Mouse (Mus musculus) liver, embryonic 15.5 days (tissue): ENCODE data around the gene Olfr11. TPM values are rescaled to one million over a fixed set of nuclear protein-coding genes. Genes with fewer than 3 reads are reported as not detected.

Experiments used
- ATAC-seq: fragments of 200-750 bp; cut with Nextera tagmentation; 2 replicates; pipeline ENCODE4 v1.8.0; 2017; ENCODE audit warnings: moderate number of reproducible peaks, mild to moderate bottlenecking, moderate library complexity; ENCODE audit not compliant: insufficient read depth
- H3K27ac ChIP-seq: fragments of 300-500 bp; sonication (generic); replicated peaks from 2 replicates; pipeline ENCODE4 v1.5.1; 2015; ENCODE audit warnings: mild to moderate bottlenecking, inconsistent platforms
- H3K27me3 ChIP-seq: fragments of 300-500 bp; sonication (generic); 2 replicates; pipeline ENCODE4 v1.6.1; 2015; ENCODE audit warnings: mild to moderate bottlenecking, inconsistent platforms
- H3K36me3 ChIP-seq: fragments of 300-500 bp; sonication (generic); replicated peaks from 2 replicates; pipeline ENCODE4 v1.6.1; 2015; ENCODE audit warnings: moderate library complexity, mild to moderate bottlenecking, inconsistent platforms
- H3K4me1 ChIP-seq: fragments of 300-500 bp; sonication (generic); replicated peaks from 2 replicates; pipeline ENCODE4 v1.6.1; 2015; ENCODE audit warnings: inconsistent platforms
- H3K4me2 ChIP-seq: fragments of 300-500 bp; sonication (generic); 2 replicates; pipeline ENCODE4 v1.6.1; 2015; ENCODE audit warnings: moderate library complexity, mild to moderate bottlenecking, inconsistent platforms
- H3K4me3 ChIP-seq: fragments of 300-500 bp; sonication (generic); replicated peaks from 2 replicates; pipeline ENCODE4 v1.5.1; 2015; ENCODE audit warnings: mild to moderate bottlenecking, inconsistent platforms
- H3K9ac ChIP-seq: fragments of 300-500 bp; sonication (generic); 2 replicates; pipeline ENCODE4 v1.6.1; 2015; ENCODE audit warnings: moderate library complexity, mild to moderate bottlenecking, inconsistent platforms
- H3K9me3 ChIP-seq: fragments of 300-500 bp; sonication (generic); replicated peaks from 2 replicates; pipeline ENCODE4 v1.6.1; 2016; ENCODE audit warnings: inconsistent platforms
- WGBS: fragments of 180-500 bp; shearing (Covaris S2); methylation state at CpG from one replicate; pipeline ENCODE4 v1.1.7; 2015; ENCODE audit warnings: mixed read lengths; ENCODE audit not compliant: insufficient replicate concordance; 5-methylcytosine and 5-hydroxymethylcytosine counted together
- polyA plus RNA-seq: library from polyadenylated mRNA; unstranded; fragments of >200 nt; fragmentation: Nextera tagmentation; extraction: Ambion mirVana; gene quantifications from 2 replicates; pipeline ENCODE4 v1.2.1, GENCODE M21; 2015

Gene Olfr11
- polyA plus RNA-seq = not detected in 2 replicates

- no peak within 1 kb of the TSS for H3K4me2 ChIP-seq
- H3K4me3 ChIP-seq = no peak within 1 kb of the TSS
- no peak within 1 kb of the TSS for H3K9ac ChIP-seq
- no peaks in the 10 kb centered on the region for H3K27me3 ChIP-seq
- no peak within 1 kb of the TSS for H3K27ac ChIP-seq
- ATAC-seq = no peak
- no peaks in the 10 kb centered on the region for H3K9me3 ChIP-seq
- H3K4me1 ChIP-seq = no peaks in the 10 kb centered on the region
- WGBS = 69% methylated on average over 2 of the region's 2 CpGs
- no peaks in the 10 kb centered on the region for H3K36me3 ChIP-seq
Measured at GRCm38 (mm10) chr13:21642418-21642817, at the start of gene Olfr11. Gene Olfr11, minus strand, starts transcription at chr13:21642518.

GRCm38 (mm10) chr13:21677305-21677704, 35.0 kb upstream of the Olfr11 start, which contains the start of gene Olfr1360:
Gene Olfr1360, minus strand, starts transcription at chr13:21677405.
- no peaks in the 10 kb centered on the region; the same call in 1 of the 2 replicates for H3K27me3 ChIP-seq
- no peak within 1 kb of the TSS for H3K9ac ChIP-seq
- H3K27ac ChIP-seq = no peak within 1 kb of the TSS
- no peak within 1 kb of the TSS for H3K4me2 ChIP-seq
- no peaks in the 10 kb centered on the region for H3K4me1 ChIP-seq
- 54% methylated on average over 2 of the region's 2 CpGs for WGBS
- no peaks in the 10 kb centered on the region for H3K36me3 ChIP-seq
- ATAC-seq = no peak
- H3K9me3 ChIP-seq = no peaks in the 10 kb centered on the region
- H3K4me3 ChIP-seq = no peak within 1 kb of the TSS

GRCm38 (mm10) chr13:21663286-21663685, 21.0 kb upstream of the Olfr11 start, which contains the start of gene Olfr1361:
Gene Olfr1361, minus strand, starts transcription at chr13:21663386.
- Histone ChIP-seq H3K4me2 (no peak within 1 kb of the TSS), H3K4me3 (no peak within 1 kb of the TSS), H3K36me3 (no peaks in the 10 kb centered on the region), H3K27me3 (no peaks in the 10 kb centered on the region), H3K9ac (no peak within 1 kb of the TSS), H3K9me3 (no peaks in the 10 kb centered on the region), H3K4me1 (no peaks in the 10 kb centered on the region), H3K27ac (no peak within 1 kb of the TSS)
- 67% methylated on average over 2 of the region's 2 CpGs for WGBS
- ATAC-seq = no peak

GRCm38 (mm10) chr13:21613922-21614321, 28.4 kb downstream of the Olfr11 start, which contains the start of gene Olfr1362:
Gene Olfr1362, minus strand, starts transcription at chr13:21614022.
- H3K9ac ChIP-seq = no peak within 1 kb of the TSS
- H3K27ac ChIP-seq = no peak within 1 kb of the TSS
- H3K4me1 ChIP-seq = no peaks in the 10 kb centered on the region
- no peaks in the 10 kb centered on the region for H3K27me3 ChIP-seq
- no peaks in the 10 kb centered on the region for H3K36me3 ChIP-seq
- H3K4me2 ChIP-seq = no peak within 1 kb of the TSS
- no peak within 1 kb of the TSS for H3K4me3 ChIP-seq
- H3K9me3 ChIP-seq = no peaks in the 10 kb centered on the region
- ATAC-seq = no peak

GRCm38 (mm10) chr13:21591618-21592017, 50.7 kb downstream of the Olfr11 start:
- H3K4me3 ChIP-seq = no peak overlapping the region

More at GRCm38 (mm10) chr13:21591618-21592017, 50.7 kb downstream of the Olfr11 start:
- no peaks in the 10 kb centered on the region for H3K27me3 ChIP-seq
- 34% methylated on average over 2 of the region's 2 CpGs for WGBS
- no peaks in the 10 kb centered on the region for H3K36me3 ChIP-seq
- no peaks in the 10 kb centered on the region for H3K4me1 ChIP-seq
- H3K9ac ChIP-seq = no peak overlapping the region
- no peak overlapping the region for H3K27ac ChIP-seq
- no peaks in the 10 kb centered on the region for H3K9me3 ChIP-seq
- no peak for ATAC-seq
- no peak overlapping the region for H3K4me2 ChIP-seq

Other genes starting within 250 kb of the Olfr11 start
- gene Zkscan3, start 239.8 kb downstream of the Olfr11 start, polyA plus RNA-seq = 28.9 and 32.1 TPM in 2 replicates
- gene Pgbd1, start 201.5 kb downstream of the Olfr11 start, polyA plus RNA-seq = 1.0 and 1.2 TPM in 2 replicates
- gene Zscan26, start 188.8 kb downstream of the Olfr11 start, polyA plus RNA-seq = 9.6 and 11.0 TPM in 2 replicates
- 0.66 and 0.94 TPM in 2 replicates for gene Nkapl, start 174.0 kb downstream of the Olfr11 start, polyA plus RNA-seq
- gene Zkscan4, start 163.6 kb downstream of the Olfr11 start, polyA plus RNA-seq = 0.31 and 0.38 TPM in 2 replicates
- not detected in 2 replicates for gene Gm10065, start 163.1 kb downstream of the Olfr11 start, polyA plus RNA-seq
- 0.59 and 0.71 TPM in 2 replicates for gene AK157302, start 147.3 kb downstream of the Olfr11 start, polyA plus RNA-seq
- 4.8 and 7.3 TPM in 2 replicates for gene Gm11273, start 141.1 kb downstream of the Olfr11 start, polyA plus RNA-seq
- 1.1 and 1.2 TPM in 2 replicates for gene Zkscan8, start 111.4 kb downstream of the Olfr11 start, polyA plus RNA-seq
- not detected in 2 replicates for gene Olfr1366, start 99.7 kb downstream of the Olfr11 start, polyA plus RNA-seq
- gene Olfr1535, start 82.6 kb downstream of the Olfr11 start, polyA plus RNA-seq = not detected in 2 replicates
- not detected in 2 replicates for gene Olfr1364, start 60.8 kb downstream of the Olfr11 start, polyA plus RNA-seq
- not detected in 2 replicates for gene Olfr1362, start 28.5 kb downstream of the Olfr11 start, polyA plus RNA-seq
- not detected in 2 replicates for gene Olfr1361, start 20.9 kb upstream of the Olfr11 start, polyA plus RNA-seq
- not detected in 2 replicates for gene Olfr1360, start 34.9 kb upstream of the Olfr11 start, polyA plus RNA-seq
- gene Olfr1359, start 55.6 kb upstream of the Olfr11 start, polyA plus RNA-seq = not detected in 2 replicates
- gene Hist1h2bl, start 73.6 kb upstream of the Olfr11 start, polyA plus RNA-seq = 3.2 and 3.4 TPM in 2 replicates
- gene Hist1h2ai, start 73.9 kb upstream of the Olfr11 start, polyA plus RNA-seq = 6.7 and 19.9 TPM in 2 replicates
- 4.3 and 10.4 TPM in 2 replicates for gene Hist1h3h, start 75.1 kb upstream of the Olfr11 start, polyA plus RNA-seq
- gene Hist1h2bm, start 79.5 kb upstream of the Olfr11 start, polyA plus RNA-seq = 7.6 and 8.8 TPM in 2 replicates
- 0.86 and 0.88 TPM in 2 replicates for gene Hist1h4j, start 92.5 kb upstream of the Olfr11 start, polyA plus RNA-seq
- 4.0 and 6.0 TPM in 2 replicates for gene Hist1h4k, start 108.0 kb upstream of the Olfr11 start, polyA plus RNA-seq
- 40.7 and 47.8 TPM in 2 replicates for gene Hist1h2ak, start 111.3 kb upstream of the Olfr11 start, polyA plus RNA-seq
- 7.6 and 11.2 TPM in 2 replicates for gene Hist1h2bn, start 111.6 kb upstream of the Olfr11 start, polyA plus RNA-seq
- gene Hist1h1b, start 138.1 kb upstream of the Olfr11 start, polyA plus RNA-seq = 32.9 and 34.2 TPM in 2 replicates
- 144 and 178 TPM in 2 replicates for gene Hist1h3i, start 140.9 kb upstream of the Olfr11 start, polyA plus RNA-seq
- 10.9 and 14.7 TPM in 2 replicates for gene Hist1h2an, start 144.7 kb upstream of the Olfr11 start, polyA plus RNA-seq
- gene Hist1h2bp, start 144.9 kb upstream of the Olfr11 start, polyA plus RNA-seq = 5.4 and 6.8 TPM in 2 replicates
- 25.1 and 27.6 TPM in 2 replicates for gene Hist1h2bq, start 167.7 kb upstream of the Olfr11 start, polyA plus RNA-seq
- 1.1 TPM in 1 of 2 replicates, not detected in the other for gene Hist1h2ao, start 167.9 kb upstream of the Olfr11 start, polyA plus RNA-seq
- not detected in 2 replicates for gene Hist1h4m, start 169.2 kb upstream of the Olfr11 start, polyA plus RNA-seq
- 26.6 and 33.7 TPM in 2 replicates for gene Hist1h4n, start 189.7 kb upstream of the Olfr11 start, polyA plus RNA-seq
- 3,475 and 4,316 TPM in 2 replicates for gene Hist1h2ap, start 191.0 kb upstream of the Olfr11 start, polyA plus RNA-seq
- gene Hist1h2br, start 191.2 kb upstream of the Olfr11 start, polyA plus RNA-seq = 25.5 and 29.5 TPM in 2 replicates